Mouse (Mus musculus): Measurements from ENCODE around the gene Aak1. TPM values are rescaled to one million over a fixed set of nuclear protein-coding genes. Genes with fewer than 3 reads are reported as not detected.

The Aak1 gene
- total and polyA plus RNA-seq, 2 experiments from 2014 or later: 41.8 to 79.2 TPM

GRCm38 (mm10) chr6:87039161-87039560, 189.8 kb downstream of the Aak1 start:
- H3K9me3 ChIP-seq (ENCODE audit: low read length): no peaks in the 10 kb centered on the region
- no peak overlapping the region for H3K9ac ChIP-seq (replicated peaks; ENCODE audit: low read length, poor library complexity, severe bottlenecking)
- H3K4me2 ChIP-seq (ENCODE audit: low read depth, low read length, poor library complexity, severe bottlenecking): no peak overlapping the region
- H3K27me3 ChIP-seq (ENCODE audit: insufficient read depth, low read length): no peaks in the 10 kb centered on the region
- TF ChIP-seq CTCF (IDR thresholded peaks at IDR 0.05): no peak
- ATAC-seq (ENCODE audit: low FRiP score) (no peak), DNase-seq (ENCODE audit: low spot score) (no peak)
- no peaks in the 10 kb centered on the region for H3K36me3 ChIP-seq (ENCODE audit: insufficient read depth, low read length)
- no peak overlapping the region for H3K27ac ChIP-seq (ENCODE audit: low read depth, low read length)
- H3K4me3 ChIP-seq (ENCODE audit: low read depth, low read length): no peak overlapping the region
- 86% methylated on average over 8 of the region's 8 CpGs for WGBS
- H3K4me1 ChIP-seq (ENCODE audit: insufficient read depth, low read length): peaks cover 6% of the 10 kb centered on the region

DNA sequence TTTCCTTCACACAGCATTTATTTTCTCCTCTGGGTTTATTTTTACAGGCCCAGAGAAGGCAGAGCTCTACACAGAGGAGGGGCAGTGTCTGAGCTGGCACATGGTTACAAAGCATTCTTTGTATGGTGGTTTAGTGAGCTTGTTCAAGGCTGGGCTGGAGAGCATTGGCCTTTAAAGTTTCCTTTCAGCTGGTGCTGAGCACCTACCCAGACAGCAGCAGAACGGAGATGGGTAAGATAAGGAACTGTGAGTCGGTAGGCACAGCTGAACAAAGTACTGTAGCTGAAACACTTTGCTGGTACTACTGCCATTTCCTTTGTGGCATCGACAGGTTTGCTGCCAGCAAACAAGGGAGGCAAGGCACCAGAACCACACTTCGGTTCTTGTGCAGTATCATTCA, 191.7 kb downstream of the Aak1 start:
- no peak for DNase-seq (ENCODE audit: low spot score)

GRCm38 (mm10) chr6:87041431-87041830, 192.1 kb downstream of the Aak1 start:
- Histone ChIP-seq H3K27me3 (ENCODE audit: insufficient read depth, low read length) (no peaks in the 10 kb centered on the region), H3K4me1 (ENCODE audit: insufficient read depth, low read length) (peaks cover 6% of the 10 kb centered on the region), H3K27ac (ENCODE audit: low read depth, low read length) (no peak overlapping the region), H3K36me3 (ENCODE audit: insufficient read depth, low read length) (no peaks in the 10 kb centered on the region), H3K9me3 (ENCODE audit: low read length) (no peaks in the 10 kb centered on the region), H3K4me2 (ENCODE audit: low read depth, low read length, poor library complexity, severe bottlenecking) (no peak overlapping the region), H3K9ac (replicated peaks; ENCODE audit: low read length, poor library complexity, severe bottlenecking) (no peak overlapping the region), H3K4me3 (ENCODE audit: low read depth, low read length) (no peak overlapping the region)
- no peak for DNase-seq (ENCODE audit: low spot score)
- ATAC-seq (ENCODE audit: low FRiP score): no peak
- no peak for TF ChIP-seq CTCF (IDR thresholded peaks at IDR 0.05)
- 91% methylated on average over 7 of the region's 7 CpGs for WGBS

More for the DNA sequence above, 191.7 kb downstream of the Aak1 start:
- no peak overlapping the region for H3K9ac ChIP-seq (replicated peaks; ENCODE audit: low read length, poor library complexity, severe bottlenecking)
- H3K4me2 ChIP-seq (ENCODE audit: low read depth, low read length, poor library complexity, severe bottlenecking): no peak overlapping the region
- no peaks in the 10 kb centered on the region for H3K36me3 ChIP-seq (ENCODE audit: insufficient read depth, low read length)
- TF ChIP-seq CTCF (IDR thresholded peaks at IDR 0.05): no peak
- no peak for ATAC-seq (ENCODE audit: low FRiP score)
- H3K9me3 ChIP-seq (ENCODE audit: low read length): no peaks in the 10 kb centered on the region
- peaks cover 6% of the 10 kb centered on the region for H3K4me1 ChIP-seq (ENCODE audit: insufficient read depth, low read length)
- H3K4me3 ChIP-seq (ENCODE audit: low read depth, low read length): no peak overlapping the region
- H3K27ac ChIP-seq (ENCODE audit: low read depth, low read length): no peak overlapping the region
- 80% methylated on average over 4 of the region's 4 CpGs for whole genome bisulfite sequencing
- H3K27me3 ChIP-seq (ENCODE audit: insufficient read depth, low read length): no peaks in the 10 kb centered on the region

DNA sequence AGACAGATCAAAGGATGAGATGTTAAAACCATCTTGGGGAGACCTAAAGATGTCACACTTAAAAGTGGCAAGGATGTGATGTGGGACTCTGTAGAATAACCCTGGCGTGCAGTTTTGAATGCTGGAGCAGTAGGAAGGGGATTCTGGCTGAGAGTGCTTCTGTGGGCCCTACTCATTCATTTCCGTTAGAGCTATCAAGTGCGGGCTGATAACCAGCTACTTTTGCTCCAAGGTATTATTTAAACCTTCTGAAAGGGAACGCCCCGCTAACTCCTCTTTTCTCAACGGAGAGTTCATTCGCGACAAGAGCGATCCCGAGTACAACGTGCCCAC, 192.7 kb downstream of the Aak1 start:
- WGBS: 1% methylated on average over 11 of the region's 11 CpGs
- no peaks in the 10 kb centered on the region for H3K36me3 ChIP-seq (ENCODE audit: insufficient read depth, low read length)
- peaks cover 6% of the 10 kb centered on the region for H3K4me1 ChIP-seq (ENCODE audit: insufficient read depth, low read length)
- peak overlapping the region; percentile 95 for H3K27ac ChIP-seq (ENCODE audit: low read depth, low read length)
- H3K9ac ChIP-seq (replicated peaks; ENCODE audit: low read length, poor library complexity, severe bottlenecking): peak overlapping the region; percentile 92
- H3K4me2 ChIP-seq (ENCODE audit: low read depth, low read length, poor library complexity, severe bottlenecking): peak overlapping the region; percentile 82
- peak overlapping the region; percentile 94 for H3K4me3 ChIP-seq (ENCODE audit: low read depth, low read length)
- no peak for TF ChIP-seq CTCF (IDR thresholded peaks at IDR 0.05)
- ATAC-seq (ENCODE audit: low FRiP score) (no peak), DNase-seq (ENCODE audit: low spot score) (no peak)
- no peaks in the 10 kb centered on the region for H3K27me3 ChIP-seq (ENCODE audit: insufficient read depth, low read length)
- H3K9me3 ChIP-seq (ENCODE audit: low read length): no peaks in the 10 kb centered on the region

DNA sequence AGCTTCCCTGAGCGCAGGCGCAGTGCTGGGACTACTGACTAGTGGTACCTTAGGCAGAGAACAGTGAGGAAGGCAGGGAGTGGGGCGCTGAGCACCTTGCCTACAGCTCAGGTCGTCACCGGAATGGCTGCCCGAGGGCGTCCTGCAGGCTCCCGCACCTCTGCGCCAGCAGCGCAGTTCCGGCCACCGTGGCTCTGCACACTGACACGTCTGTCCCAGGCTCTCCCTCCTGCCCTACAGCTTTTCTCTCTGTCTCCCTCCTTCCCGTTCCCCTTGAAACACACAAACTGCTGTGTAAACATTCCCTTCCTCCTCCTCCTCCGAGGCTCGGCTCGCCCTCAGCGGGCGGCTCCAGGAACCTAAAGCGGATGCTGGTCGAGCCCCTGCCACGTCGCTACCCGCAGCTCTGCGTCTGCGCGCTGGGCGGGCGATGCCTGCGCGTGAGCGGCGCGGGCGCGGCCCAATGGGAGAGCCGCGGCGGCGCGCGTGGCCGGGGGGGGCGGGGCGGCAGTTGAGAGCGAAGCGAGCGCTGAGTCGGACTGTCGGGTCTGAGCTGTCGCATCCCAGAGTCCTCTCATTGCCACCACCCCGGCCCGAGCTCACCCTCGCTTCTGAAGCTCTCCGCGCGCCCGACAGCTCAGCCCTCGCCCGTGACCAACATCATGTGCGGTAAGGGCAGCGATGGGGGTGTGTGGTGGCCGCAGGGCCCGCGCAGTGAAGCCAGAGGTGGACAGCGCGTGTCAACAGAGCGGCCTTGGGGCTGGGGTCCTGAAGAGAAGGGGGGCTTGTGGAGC, 193.2 kb downstream of the Aak1 start, which contains the start of gene Gfpt1:
Gfpt1 (plus strand) TSS at position 510 of the 794 bp plus-strand sequence.
- ATAC-seq (ENCODE audit: low FRiP score) (peak; percentile 96), DNase-seq (ENCODE audit: low spot score) (peak; percentile 95)
- WGBS: 0% methylated on average over 65 of the region's 68 CpGs
- H3K36me3 ChIP-seq (ENCODE audit: insufficient read depth, low read length): no peaks in the 10 kb centered on the region
- H3K4me1 ChIP-seq (ENCODE audit: insufficient read depth, low read length): peaks cover 6% of the 10 kb centered on the region
- TF ChIP-seq CTCF (IDR thresholded peaks at IDR 0.05): peak; percentile 5; the same call in 1 of the 2 replicates
- no peaks in the 10 kb centered on the region for H3K9me3 ChIP-seq (ENCODE audit: low read length)
- H3K4me2 ChIP-seq (ENCODE audit: low read depth, low read length, poor library complexity, severe bottlenecking): peak within 1 kb of the TSS; percentile 82
- peak within 1 kb of the TSS; percentile 94 for H3K4me3 ChIP-seq (ENCODE audit: low read depth, low read length)
- H3K9ac ChIP-seq (replicated peaks; ENCODE audit: low read length, poor library complexity, severe bottlenecking): peak within 1 kb of the TSS; percentile 92
- peak within 1 kb of the TSS; percentile 95 for H3K27ac ChIP-seq (ENCODE audit: low read depth, low read length)
- no peaks in the 10 kb centered on the region for H3K27me3 ChIP-seq (ENCODE audit: insufficient read depth, low read length)

DNA sequence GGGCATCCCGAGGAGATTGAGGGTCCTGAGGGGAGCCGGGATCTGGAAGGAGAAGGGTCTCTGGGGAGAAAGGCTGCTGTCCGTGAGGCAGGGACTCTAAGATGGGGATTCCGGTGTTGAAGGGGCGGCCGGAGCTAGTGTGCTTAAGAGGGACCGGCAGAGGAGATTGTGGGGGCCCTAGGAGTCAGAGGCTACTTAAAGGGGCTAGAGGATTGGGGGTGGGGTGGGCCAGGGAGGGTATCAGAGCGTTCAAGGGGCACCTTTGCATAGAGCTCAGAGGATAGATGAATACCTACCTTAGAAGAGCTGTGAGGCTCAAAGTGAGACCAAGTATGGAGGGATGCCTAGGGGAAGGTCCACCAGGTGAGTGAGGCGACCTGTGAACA, 193.8 kb downstream of the Aak1 start:
- peak; percentile 29; the same call in 1 of the 2 replicates for ATAC-seq (ENCODE audit: low FRiP score)
- peak overlapping the region; percentile 82 for H3K4me2 ChIP-seq (ENCODE audit: low read depth, low read length, poor library complexity, severe bottlenecking)
- no peaks in the 10 kb centered on the region for H3K27me3 ChIP-seq (ENCODE audit: insufficient read depth, low read length)
- H3K27ac ChIP-seq (ENCODE audit: low read depth, low read length): peak overlapping the region; percentile 95
- no peaks in the 10 kb centered on the region for H3K9me3 ChIP-seq (ENCODE audit: low read length)
- peak overlapping the region; percentile 92 for H3K9ac ChIP-seq (replicated peaks; ENCODE audit: low read length, poor library complexity, severe bottlenecking)
- peak overlapping the region; percentile 94 for H3K4me3 ChIP-seq (ENCODE audit: low read depth, low read length)
- 1% methylated on average over 9 of the region's 9 CpGs for whole genome bisulfite sequencing
- peak; percentile 30 for DNase-seq (ENCODE audit: low spot score)
- no peaks in the 10 kb centered on the region for H3K36me3 ChIP-seq (ENCODE audit: insufficient read depth, low read length)
- H3K4me1 ChIP-seq (ENCODE audit: insufficient read depth, low read length): peaks cover 6% of the 10 kb centered on the region
- TF ChIP-seq CTCF (IDR thresholded peaks at IDR 0.05): no peak
